Mouse (Mus musculus): ENCODE measurements around the gene Cygb. TPM values are rescaled to one million over a fixed set of nuclear protein-coding genes. Genes with fewer than 3 reads are reported as not detected.
A peak's percentile ranks its signal among the peaks of the same experiment; 100 is the strongest.
"Not testable (repeated sequence)": the region's sequence is repeated elsewhere in the genome, so short reads cannot be mapped to it uniquely, and the experiment has no call there.

The Cygb gene
- total RNA-seq, 2 experiments from 2014 or later, result not detected

GRCm38 (mm10) chr11:116675429-116675828, 21.3 kb upstream of the Cygb start:
- ATAC-seq (replicated peaks; ENCODE audit: poor library complexity), result not testable (repeated sequence)

- ATAC-seq (replicated peaks; ENCODE audit: poor library complexity), result no peak
Measured at GRCm38 (mm10) chr11:116674616-116675379, 20.7 kb upstream of the Cygb start.

- no peak for ATAC-seq (replicated peaks; ENCODE audit: poor library complexity)
Measured at GRCm38 (mm10) chr11:116673410-116673809, 19.3 kb upstream of the Cygb start.

GRCm38 (mm10) chr11:116672595-116672994, 18.5 kb upstream of the Cygb start:
- peak; percentile 17; the same call in 1 of the 2 replicates for ATAC-seq (replicated peaks; ENCODE audit: poor library complexity)

GRCm38 (mm10) chr11:116671845-116672434, 17.8 kb upstream of the Cygb start:
- ATAC-seq (replicated peaks; ENCODE audit: poor library complexity), result peak; percentile 1; the same call in 1 of the 2 replicates

- peak; percentile 89 for ATAC-seq (replicated peaks; ENCODE audit: poor library complexity)
Measured at GRCm38 (mm10) chr11:116671112-116671844, 17.2 kb upstream of the Cygb start.

- no peak for ATAC-seq (replicated peaks; ENCODE audit: poor library complexity)
Measured at GRCm38 (mm10) chr11:116670386-116670785, 16.3 kb upstream of the Cygb start.

GRCm38 (mm10) chr11:116669787-116670365, 15.8 kb upstream of the Cygb start:
- ATAC-seq (replicated peaks; ENCODE audit: poor library complexity), result no peak

- ATAC-seq (replicated peaks; ENCODE audit: poor library complexity), result no peak
Measured at GRCm38 (mm10) chr11:116669316-116669715, 15.2 kb upstream of the Cygb start.

- ATAC-seq (replicated peaks; ENCODE audit: poor library complexity), result no peak
Measured at GRCm38 (mm10) chr11:116668839-116669238, 14.7 kb upstream of the Cygb start.

GRCm38 (mm10) chr11:116668381-116668825, 14.3 kb upstream of the Cygb start:
- no peak for ATAC-seq (replicated peaks; ENCODE audit: poor library complexity)

GRCm38 (mm10) chr11:116667930-116668329, 13.8 kb upstream of the Cygb start:
- ATAC-seq (replicated peaks; ENCODE audit: poor library complexity), result no peak

GRCm38 (mm10) chr11:116667012-116667411, 12.9 kb upstream of the Cygb start:
- ATAC-seq (replicated peaks; ENCODE audit: poor library complexity), result not testable (repeated sequence)

- no peak for ATAC-seq (replicated peaks; ENCODE audit: poor library complexity)
Measured at GRCm38 (mm10) chr11:116666566-116666965, 12.5 kb upstream of the Cygb start.

- no peak for ATAC-seq (replicated peaks; ENCODE audit: poor library complexity)
Measured at GRCm38 (mm10) chr11:116665289-116665688, 11.2 kb upstream of the Cygb start.

GRCm38 (mm10) chr11:116661948-116662377, 7.8 kb upstream of the Cygb start:
- ATAC-seq (replicated peaks; ENCODE audit: poor library complexity), result no peak

GRCm38 (mm10) chr11:116661291-116661947, 7.3 kb upstream of the Cygb start:
- ATAC-seq (replicated peaks; ENCODE audit: poor library complexity), result no peak

- no peak for ATAC-seq (replicated peaks; ENCODE audit: poor library complexity)
Measured at GRCm38 (mm10) chr11:116660181-116660580, 6.1 kb upstream of the Cygb start.

GRCm38 (mm10) chr11:116659027-116659621, 5.0 kb upstream of the Cygb start:
- ATAC-seq (replicated peaks; ENCODE audit: poor library complexity), result no peak

GRCm38 (mm10) chr11:116658238-116658637, 4.1 kb upstream of the Cygb start:
- ATAC-seq (replicated peaks; ENCODE audit: poor library complexity), result no peak

Measured in megakaryocyte progenitor cell, adult 5-6 weeks (primary cell).